Mouse (Mus musculus): ENCODE measurements around the gene Slx4ip. TPM values are rescaled to one million over a fixed set of nuclear protein-coding genes. Genes with fewer than 3 reads are reported as not detected.

Slx4ip gene
- polyA plus RNA-seq, 1 experiment from 2014 or later: 4.2 TPM

DNA sequence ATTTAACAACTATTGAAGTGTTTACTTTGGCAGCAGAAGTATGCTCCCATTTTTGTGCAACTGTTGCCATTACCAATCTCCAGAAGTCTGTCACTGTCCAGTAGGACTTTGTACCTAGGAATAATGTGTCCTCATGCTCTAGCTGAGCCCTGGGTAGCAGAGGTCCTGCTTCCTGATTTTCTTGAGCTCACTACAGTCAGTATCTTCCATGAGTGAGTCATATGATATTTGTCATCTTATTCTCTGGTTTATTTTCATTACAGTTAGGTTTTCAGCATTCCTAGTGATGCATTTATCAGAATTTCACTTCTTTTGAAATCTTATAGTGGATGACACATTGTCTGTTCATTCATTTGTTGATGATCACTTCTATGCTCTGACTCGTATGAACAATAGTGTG lies 115.6 kb downstream of the Slx4ip start:
- no peak for ATAC-seq (ENCODE audit: extremely low read depth, insufficient number of reproducible peaks, low FRiP score, low TSS enrichment)
- Histone ChIP-seq H3K4me2 (no peak overlapping the region), H3K27me3 (replicated peaks) (no peaks in the 10 kb centered on the region), H3K9me3 (no peaks in the 10 kb centered on the region), H3K4me3 (no peak overlapping the region), H3K9ac (no peak overlapping the region), H3K36me3 (no peaks in the 10 kb centered on the region), H3K27ac (replicated peaks) (no peak overlapping the region), H3K4me1 (peaks cover 10% of the 10 kb centered on the region)
- WGBS: 74% methylated on average over 1 of the region's 1 CpGs

GRCm38 (mm10) chr2:137011980-137012379 lies 121.0 kb downstream of the Slx4ip start:
- H3K27me3 ChIP-seq (replicated peaks): no peaks in the 10 kb centered on the region
- no peak for ATAC-seq (ENCODE audit: extremely low read depth, insufficient number of reproducible peaks, low FRiP score, low TSS enrichment)
- H3K9me3 ChIP-seq: no peaks in the 10 kb centered on the region
- 43% methylated on average over 1 of the region's 1 CpGs for WGBS
- no peak overlapping the region for H3K4me2 ChIP-seq
- no peak overlapping the region for H3K9ac ChIP-seq
- H3K4me1 ChIP-seq: peaks cover 3% of the 10 kb centered on the region; the same call in 1 of the 2 replicates
- no peak overlapping the region for H3K4me3 ChIP-seq
- H3K27ac ChIP-seq (replicated peaks): no peak overlapping the region
- no peaks in the 10 kb centered on the region for H3K36me3 ChIP-seq

DNA sequence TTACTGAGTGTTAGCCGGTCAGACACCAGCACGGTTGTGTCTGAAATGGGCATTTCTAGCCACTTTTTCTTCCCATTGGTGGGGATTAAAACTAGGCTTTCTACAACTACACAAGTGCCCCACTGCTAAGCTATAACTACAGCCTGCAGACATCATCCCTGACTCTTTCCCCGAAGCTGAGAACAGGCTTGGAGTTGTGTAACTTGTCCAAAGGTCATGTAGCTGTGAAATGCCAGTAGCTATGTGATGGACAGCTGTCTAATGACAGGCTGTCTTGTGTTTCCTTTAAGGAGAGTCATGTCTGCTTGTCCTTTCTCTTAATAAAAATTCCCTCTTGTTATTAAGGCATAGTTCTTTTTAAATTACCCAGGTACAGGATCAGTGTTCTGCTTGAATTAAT lies 122.1 kb downstream of the Slx4ip start:
- Histone ChIP-seq H3K36me3 (no peaks in the 10 kb centered on the region), H3K9me3 (no peaks in the 10 kb centered on the region), H3K4me1 (peaks cover 3% of the 10 kb centered on the region; the same call in 1 of the 2 replicates), H3K4me2 (no peak overlapping the region), H3K4me3 (no peak overlapping the region), H3K27me3 (replicated peaks) (no peaks in the 10 kb centered on the region), H3K27ac (replicated peaks) (no peak overlapping the region), H3K9ac (no peak overlapping the region)
- ATAC-seq (ENCODE audit: extremely low read depth, insufficient number of reproducible peaks, low FRiP score, low TSS enrichment): no peak
- WGBS: 71% methylated on average over 3 of the region's 3 CpGs

- no peak overlapping the region for H3K27ac ChIP-seq (replicated peaks)
- H3K9ac ChIP-seq: no peak overlapping the region
- no peaks in the 10 kb centered on the region for H3K9me3 ChIP-seq
- H3K4me3 ChIP-seq: no peak overlapping the region
- peaks cover 3% of the 10 kb centered on the region; the same call in 1 of the 2 replicates for H3K4me1 ChIP-seq
- ATAC-seq (ENCODE audit: extremely low read depth, insufficient number of reproducible peaks, low FRiP score, low TSS enrichment): no peak
- no peaks in the 10 kb centered on the region for H3K36me3 ChIP-seq
- H3K27me3 ChIP-seq (replicated peaks): no peaks in the 10 kb centered on the region
- WGBS: 69% methylated on average over 4 of the region's 4 CpGs
- H3K4me2 ChIP-seq: no peak overlapping the region
These were observed 122.9 kb downstream of the Slx4ip start for GRCm38 (mm10) chr2:137013811-137014350.

GRCm38 (mm10) chr2:137014423-137014822 lies 123.4 kb downstream of the Slx4ip start:
- no peaks in the 10 kb centered on the region for H3K9me3 ChIP-seq
- H3K27ac ChIP-seq (replicated peaks): no peak overlapping the region
- H3K9ac ChIP-seq: no peak overlapping the region
- WGBS: 80% methylated on average over 2 of the region's 2 CpGs
- peaks cover 3% of the 10 kb centered on the region; the same call in 1 of the 2 replicates for H3K4me1 ChIP-seq
- ATAC-seq (ENCODE audit: extremely low read depth, insufficient number of reproducible peaks, low FRiP score, low TSS enrichment): no peak
- H3K4me2 ChIP-seq: no peak overlapping the region
- H3K36me3 ChIP-seq: no peaks in the 10 kb centered on the region
- no peaks in the 10 kb centered on the region for H3K27me3 ChIP-seq (replicated peaks)
- no peak overlapping the region for H3K4me3 ChIP-seq

GRCm38 (mm10) chr2:137044122-137044521 lies 153.1 kb downstream of the Slx4ip start:
- Histone ChIP-seq H3K9ac (no peak overlapping the region), H3K4me2 (no peak overlapping the region), H3K4me1 (0 out of 2 replicates have a peak, but pooled peaks cover 2% of the 10 kb centered on the region), H3K27me3 (replicated peaks) (no peaks in the 10 kb centered on the region), H3K4me3 (no peak overlapping the region), H3K36me3 (peaks cover 6% of the 10 kb centered on the region; the same call in 1 of the 2 replicates), H3K27ac (replicated peaks) (no peak overlapping the region), H3K9me3 (no peaks in the 10 kb centered on the region)
- WGBS: 76% methylated on average over 2 of the region's 2 CpGs
- no peak for ATAC-seq (ENCODE audit: extremely low read depth, insufficient number of reproducible peaks, low FRiP score, low TSS enrichment)

DNA sequence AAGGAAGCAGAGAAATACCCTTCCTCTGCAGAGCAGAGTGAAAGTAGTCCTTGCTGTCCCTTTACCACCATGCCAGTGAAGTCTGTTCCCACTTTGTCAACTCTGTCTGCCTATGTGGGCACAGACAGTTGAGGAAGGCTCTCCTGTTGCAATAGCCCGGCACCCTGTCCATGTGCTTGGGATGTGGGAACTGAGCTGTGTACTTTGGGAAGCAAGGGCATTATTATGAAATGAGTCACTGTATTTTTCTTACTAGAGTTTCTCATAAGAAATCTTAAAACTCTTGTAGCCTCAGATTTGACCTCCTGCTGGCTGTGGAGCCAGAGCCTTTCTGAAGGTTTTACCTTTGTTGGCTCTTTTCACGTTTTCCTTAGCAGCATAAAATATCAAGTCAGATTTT lies 158.3 kb downstream of the Slx4ip start:
- ATAC-seq (ENCODE audit: extremely low read depth, insufficient number of reproducible peaks, low FRiP score, low TSS enrichment): no peak
- peaks cover 3% of the 10 kb centered on the region; the same call in 1 of the 2 replicates for H3K9me3 ChIP-seq
- no peaks in the 10 kb centered on the region for H3K27me3 ChIP-seq (replicated peaks)
- WGBS: 61% methylated on average over 2 of the region's 2 CpGs
- H3K4me3 ChIP-seq: no peak overlapping the region
- H3K36me3 ChIP-seq: 0 out of 2 replicates have a peak, but pooled peaks cover 3% of the 10 kb centered on the region
- 0 out of 2 replicates have a peak, but pooled peaks cover 4% of the 10 kb centered on the region for H3K4me1 ChIP-seq
- no peak overlapping the region for H3K9ac ChIP-seq
- H3K27ac ChIP-seq (replicated peaks): no peak overlapping the region
- H3K4me2 ChIP-seq: no peak overlapping the region

DNA sequence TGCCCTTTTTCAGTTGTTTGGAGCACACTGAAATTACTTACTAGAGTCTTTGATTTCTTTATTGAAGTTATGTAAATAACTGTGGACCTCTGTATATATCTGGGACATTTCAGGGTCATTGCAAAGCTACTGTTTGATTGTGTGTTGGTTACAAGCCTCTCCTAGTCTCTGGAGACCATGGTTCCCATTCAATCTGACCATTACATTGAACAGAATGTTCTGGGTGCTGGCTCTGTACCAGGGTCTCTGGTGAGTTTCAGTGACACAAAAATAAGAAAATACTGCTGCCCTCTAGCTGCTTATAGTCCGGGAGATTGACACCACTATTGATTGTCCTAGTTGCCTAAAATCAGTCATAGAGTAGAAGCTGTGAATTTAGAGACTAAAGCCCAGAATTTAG lies 158.9 kb downstream of the Slx4ip start:
- WGBS: 69% methylated on average over 1 of the region's 1 CpGs
- ATAC-seq (ENCODE audit: extremely low read depth, insufficient number of reproducible peaks, low FRiP score, low TSS enrichment): no peak
- 0 out of 2 replicates have a peak, but pooled peaks cover 3% of the 10 kb centered on the region for H3K36me3 ChIP-seq

DNA sequence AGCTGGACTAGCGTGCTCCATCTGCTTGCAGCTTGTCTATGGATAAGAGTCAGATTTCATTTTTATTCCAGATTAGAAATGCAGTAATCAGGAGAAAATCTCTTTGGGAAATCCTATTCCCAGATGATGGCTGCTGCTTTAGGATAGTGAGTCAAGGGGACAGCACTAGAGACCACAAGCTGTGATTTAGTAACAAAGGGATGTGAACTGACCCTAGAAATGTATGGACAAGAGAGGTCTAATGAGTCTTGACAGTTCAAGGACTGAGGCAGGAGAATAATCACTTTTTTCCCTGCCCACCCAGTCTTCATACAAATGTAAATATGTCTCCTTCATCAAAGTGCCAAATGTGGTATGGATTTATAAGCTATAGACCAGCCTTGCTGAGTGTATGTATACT lies 172.8 kb downstream of the Slx4ip start:
- Histone ChIP-seq H3K4me1 (peaks cover 22% of the 10 kb centered on the region), H3K27me3 (replicated peaks) (no peaks in the 10 kb centered on the region), H3K4me3 (no peak overlapping the region), H3K4me2 (no peak overlapping the region), H3K9me3 (no peaks in the 10 kb centered on the region), H3K27ac (replicated peaks) (no peak overlapping the region), H3K9ac (no peak overlapping the region), H3K36me3 (peaks cover 4% of the 10 kb centered on the region; the same call in 1 of the 2 replicates)
- ATAC-seq (ENCODE audit: extremely low read depth, insufficient number of reproducible peaks, low FRiP score, low TSS enrichment): no peak
- 78% methylated on average over 1 of the region's 1 CpGs for WGBS

More for the DNA sequence above, 158.9 kb downstream of the Slx4ip start:
- H3K27me3 ChIP-seq (replicated peaks): no peaks in the 10 kb centered on the region
- peaks cover 3% of the 10 kb centered on the region; the same call in 1 of the 2 replicates for H3K9me3 ChIP-seq
- H3K4me2 ChIP-seq: no peak overlapping the region
- H3K4me3 ChIP-seq: no peak overlapping the region
- 0 out of 2 replicates have a peak, but pooled peaks cover 4% of the 10 kb centered on the region for H3K4me1 ChIP-seq
- no peak overlapping the region for H3K9ac ChIP-seq
- no peak overlapping the region for H3K27ac ChIP-seq (replicated peaks)

- H3K36me3 ChIP-seq: peaks cover 4% of the 10 kb centered on the region; the same call in 1 of the 2 replicates
- H3K9me3 ChIP-seq: no peaks in the 10 kb centered on the region
- no peak overlapping the region for H3K4me2 ChIP-seq
- WGBS: 82% methylated on average over 3 of the region's 3 CpGs
- no peaks in the 10 kb centered on the region for H3K27me3 ChIP-seq (replicated peaks)
- H3K27ac ChIP-seq (replicated peaks): no peak overlapping the region
- no peak overlapping the region for H3K9ac ChIP-seq
- peaks cover 22% of the 10 kb centered on the region for H3K4me1 ChIP-seq
- H3K4me3 ChIP-seq: no peak overlapping the region
- ATAC-seq (ENCODE audit: extremely low read depth, insufficient number of reproducible peaks, low FRiP score, low TSS enrichment): no peak
These were observed 173.5 kb downstream of the Slx4ip start for GRCm38 (mm10) chr2:137064513-137064912.

- H3K36me3 ChIP-seq: peaks cover 4% of the 10 kb centered on the region; the same call in 1 of the 2 replicates
- no peak for ATAC-seq (ENCODE audit: extremely low read depth, insufficient number of reproducible peaks, low FRiP score, low TSS enrichment)
- WGBS: 78% methylated on average over 10 of the region's 10 CpGs
- no peak overlapping the region for H3K4me2 ChIP-seq
- no peak overlapping the region for H3K27ac ChIP-seq (replicated peaks)
- no peak overlapping the region for H3K9ac ChIP-seq
- peaks cover 19% of the 10 kb centered on the region for H3K4me1 ChIP-seq
- no peaks in the 10 kb centered on the region for H3K9me3 ChIP-seq
- no peak overlapping the region for H3K4me3 ChIP-seq
- no peaks in the 10 kb centered on the region for H3K27me3 ChIP-seq (replicated peaks)
These were observed 176.6 kb downstream of the Slx4ip start for GRCm38 (mm10) chr2:137067479-137068110.
